Mouse (Mus musculus) left cerebral cortex, adult 11 months (tissue): Measurements from ENCODE around the gene Ccdc106.
"Not testable (repeated sequence)": the region's sequence is repeated elsewhere in the genome, so short reads cannot be mapped to it uniquely, and the experiment has no call there.

ENCODE experiments used
- DNase-seq: peaks from one replicate; pipeline ENCODE4 v3.0.0; 2022; ENCODE audit warnings: low spot score

The Ccdc106 gene

DNA sequence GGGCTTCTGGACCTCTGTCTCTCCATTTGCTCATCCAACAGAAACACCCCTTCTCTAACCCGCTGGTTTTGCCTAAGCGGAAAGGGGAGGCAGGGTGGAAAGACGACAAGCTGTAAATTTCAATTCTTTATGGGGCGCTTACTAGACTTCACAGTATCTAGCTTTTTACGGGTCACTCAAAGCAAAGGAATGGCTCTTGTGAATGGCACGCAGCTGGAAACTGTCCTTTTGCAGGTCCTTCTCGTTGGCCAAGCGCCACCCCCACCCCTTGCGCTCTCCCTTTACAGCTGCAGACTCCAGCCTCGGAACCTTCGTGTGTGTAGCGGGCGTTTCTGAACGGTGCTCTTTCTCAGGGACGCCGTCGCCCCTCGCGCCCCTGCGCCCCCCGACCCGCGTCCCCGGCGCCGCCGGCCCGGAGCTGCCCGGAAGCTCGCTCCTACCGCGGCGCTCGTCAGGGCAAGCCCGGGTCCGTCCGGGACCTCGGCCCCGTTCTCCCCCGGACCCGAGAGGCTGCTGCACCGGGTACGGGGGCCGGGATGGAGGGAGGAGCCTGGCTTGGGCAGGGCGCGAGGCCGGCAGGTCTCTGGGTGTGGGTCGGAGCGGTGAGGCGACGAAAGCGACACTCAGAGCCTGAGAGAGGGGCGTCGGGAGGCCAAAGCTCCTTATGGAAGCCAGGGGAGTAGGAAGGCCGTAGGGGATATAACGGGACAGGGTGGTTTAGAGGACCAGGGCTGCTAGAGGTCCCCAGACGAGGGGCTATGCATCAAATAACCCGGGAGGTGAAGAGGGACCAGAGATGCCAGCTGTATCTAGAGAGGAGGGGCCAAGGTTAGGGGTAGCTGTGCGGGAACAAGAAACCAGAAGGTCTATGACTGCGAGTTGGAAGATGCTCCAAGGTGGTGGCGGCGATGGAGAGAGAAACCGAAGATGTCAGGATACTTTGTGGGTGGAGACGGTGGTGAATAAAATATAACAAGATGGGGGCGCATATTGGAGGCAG lies 31.1 kb downstream of the Ccdc106 start, which contains the start of gene Zfp580:
Gene Zfp580 (plus strand): TSS at position 346 of the 1,000 bp plus-strand sequence.
- peak; percentile 65 for DNase-seq

DNA sequence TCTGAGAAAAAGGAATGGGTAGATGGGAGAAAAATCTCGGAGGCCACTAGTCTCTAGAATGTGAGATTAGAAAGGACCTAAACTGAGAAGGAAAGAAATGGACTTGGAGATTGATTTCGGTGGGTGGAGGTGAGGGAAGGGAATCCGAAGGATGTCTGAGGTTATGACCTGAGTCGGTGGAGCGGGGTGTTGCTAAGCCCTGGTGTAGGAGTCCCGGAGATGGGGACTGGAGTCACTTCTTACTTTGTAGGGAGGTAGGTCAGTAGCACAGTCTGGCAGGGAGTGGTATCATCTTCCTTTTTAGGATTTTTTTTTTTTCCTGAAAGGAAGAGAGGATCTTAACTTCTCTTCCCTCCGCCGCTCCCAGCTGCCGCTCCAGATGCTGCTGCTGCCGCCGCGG lies 32.1 kb downstream of the Ccdc106 start:
- DNase-seq, result no peak

DNA sequence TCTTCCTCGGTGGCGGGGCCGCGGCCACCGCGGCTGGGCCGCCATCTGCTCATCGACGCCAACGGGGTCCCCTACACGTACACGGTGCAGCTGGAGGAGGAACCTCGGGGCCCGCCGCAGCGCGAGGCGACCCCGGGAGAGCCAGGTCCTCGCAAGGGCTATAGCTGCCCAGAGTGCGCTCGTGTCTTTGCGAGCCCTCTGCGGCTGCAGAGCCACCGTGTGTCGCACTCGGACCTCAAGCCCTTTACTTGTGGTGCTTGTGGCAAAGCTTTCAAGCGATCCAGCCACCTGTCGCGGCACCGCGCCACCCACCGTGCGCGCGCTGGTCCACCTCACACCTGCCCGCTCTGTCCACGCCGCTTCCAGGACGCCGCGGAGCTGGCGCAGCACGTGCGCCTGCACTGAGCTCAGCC lies 32.6 kb downstream of the Ccdc106 start:
- DNase-seq, result no peak

DNA sequence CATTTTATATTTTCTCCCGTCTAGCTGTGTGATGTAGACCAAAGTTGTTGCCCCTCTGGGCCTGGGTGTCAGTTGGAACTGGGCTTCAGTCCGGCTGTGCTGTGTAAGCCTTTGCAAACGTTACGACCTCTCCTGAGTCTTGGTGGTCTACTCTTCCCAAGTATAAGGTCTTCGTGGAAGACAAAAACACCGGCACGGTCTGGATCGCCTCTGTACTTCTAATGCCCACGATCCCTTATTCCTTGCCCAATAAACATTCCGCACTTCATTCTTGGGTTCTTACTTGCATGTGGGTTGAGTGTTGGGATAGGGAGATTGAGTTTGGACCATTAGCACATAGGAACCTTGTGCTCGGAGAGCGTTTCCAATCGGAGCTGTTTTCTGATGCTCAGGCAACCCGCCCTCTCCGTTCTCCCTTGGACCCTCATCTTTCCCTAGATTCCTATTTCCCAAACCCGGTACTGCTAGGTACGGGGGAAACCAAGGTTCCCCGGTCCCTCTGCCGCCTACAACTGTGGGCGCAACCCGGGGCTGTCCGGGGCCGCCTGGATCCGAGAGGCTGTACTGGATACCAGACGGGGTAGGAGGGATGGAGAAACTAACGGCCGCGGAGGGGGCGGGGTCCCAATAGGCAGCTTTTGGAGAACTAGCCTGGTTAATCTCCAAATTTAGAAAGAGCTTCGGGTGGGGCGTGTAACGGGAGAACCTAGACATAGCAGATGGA lies 33.3 kb downstream of the Ccdc106 start:
- no peak for DNase-seq

DNA sequence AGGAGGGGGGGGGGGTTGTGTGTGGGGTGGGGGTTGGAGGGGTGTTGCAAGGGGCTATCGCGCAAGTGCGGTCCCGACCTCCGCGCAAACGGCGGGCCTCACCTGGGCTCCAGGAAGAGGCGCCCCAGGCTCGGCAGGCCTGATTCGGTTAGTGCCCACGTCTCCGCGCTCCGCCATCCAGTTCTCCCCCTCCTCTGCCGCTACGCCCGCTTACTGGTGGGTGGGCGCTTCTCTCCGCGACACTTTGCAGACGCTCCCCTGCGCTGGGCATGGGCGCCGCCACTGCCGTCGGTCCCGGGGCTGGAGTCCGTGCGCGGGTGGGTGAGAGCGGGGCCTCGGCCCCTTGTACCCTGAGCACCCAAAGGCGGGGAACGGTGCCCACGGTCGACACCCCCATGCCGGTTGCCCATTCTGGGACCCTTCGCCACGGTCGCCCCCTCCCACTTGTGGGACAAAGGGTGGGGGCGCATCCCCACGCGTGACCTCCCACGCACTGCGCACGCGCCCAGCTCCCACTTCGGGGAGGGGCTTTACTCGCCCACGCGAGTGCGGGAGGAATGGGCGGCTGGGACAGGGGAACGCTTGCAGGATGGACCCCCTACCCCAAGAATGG lies 36.4 kb downstream of the Ccdc106 start:
- DNase-seq, result no peak

DNA sequence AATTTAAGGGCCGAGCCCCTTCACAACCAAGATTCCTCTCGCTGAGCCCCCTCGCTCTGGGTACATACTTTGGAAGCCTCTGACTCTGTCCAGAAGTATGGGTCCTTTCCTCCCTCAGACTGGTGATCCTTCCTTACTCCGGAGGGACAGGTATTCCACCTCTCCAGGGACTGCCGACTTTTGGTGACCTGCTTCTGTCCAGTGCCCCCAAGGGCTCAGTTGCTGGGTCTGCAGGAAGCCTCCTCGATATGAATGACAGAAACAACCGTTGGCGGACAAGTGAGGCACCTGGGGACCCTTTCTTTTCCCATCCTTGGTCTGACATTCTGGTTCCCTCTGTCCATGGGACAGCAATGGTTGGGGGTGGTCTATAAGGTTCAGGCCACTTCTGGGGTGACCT lies 37.0 kb downstream of the Ccdc106 start:
- no peak for DNase-seq

DNA sequence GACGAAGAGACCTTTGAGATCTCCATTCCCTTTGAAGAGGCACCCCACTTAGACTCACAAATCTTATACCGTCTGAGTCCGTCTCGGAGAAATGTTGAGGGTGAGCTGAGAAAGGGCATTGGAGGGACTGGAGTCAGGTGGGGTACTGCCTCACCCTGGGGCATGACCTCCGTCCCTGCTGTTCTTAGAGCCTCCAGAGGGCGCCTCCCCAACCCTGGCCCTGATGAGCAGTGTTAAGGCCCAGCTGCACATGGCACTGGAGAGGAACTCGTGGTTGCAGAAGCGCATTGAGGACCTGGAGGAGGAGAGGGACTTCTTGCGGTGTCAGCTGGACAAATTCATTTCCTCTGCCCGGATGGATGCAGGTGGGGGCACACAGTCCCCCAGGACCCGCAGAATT lies 37.5 kb downstream of the Ccdc106 start:
- no peak for DNase-seq

DNA sequence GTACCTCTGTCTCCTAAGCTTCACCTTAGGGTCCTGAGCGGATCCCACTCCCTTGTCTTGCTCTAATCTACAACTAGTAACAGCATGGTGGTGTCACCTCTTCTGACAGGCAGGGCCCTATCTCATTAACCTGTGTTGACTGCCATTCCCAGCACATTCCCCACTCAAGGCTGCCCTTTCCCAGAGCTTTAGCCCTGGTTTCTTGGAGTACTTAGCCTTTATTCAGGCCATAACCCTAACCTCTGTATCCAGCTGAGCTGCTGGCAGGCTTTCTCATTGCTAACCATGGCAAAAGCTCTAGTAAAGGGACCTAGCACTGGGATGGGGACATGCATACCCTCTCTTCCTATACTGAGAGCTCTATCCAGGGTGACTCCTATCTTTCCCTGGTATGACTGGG lies 38.3 kb downstream of the Ccdc106 start:
- DNase-seq, result no peak

DNA sequence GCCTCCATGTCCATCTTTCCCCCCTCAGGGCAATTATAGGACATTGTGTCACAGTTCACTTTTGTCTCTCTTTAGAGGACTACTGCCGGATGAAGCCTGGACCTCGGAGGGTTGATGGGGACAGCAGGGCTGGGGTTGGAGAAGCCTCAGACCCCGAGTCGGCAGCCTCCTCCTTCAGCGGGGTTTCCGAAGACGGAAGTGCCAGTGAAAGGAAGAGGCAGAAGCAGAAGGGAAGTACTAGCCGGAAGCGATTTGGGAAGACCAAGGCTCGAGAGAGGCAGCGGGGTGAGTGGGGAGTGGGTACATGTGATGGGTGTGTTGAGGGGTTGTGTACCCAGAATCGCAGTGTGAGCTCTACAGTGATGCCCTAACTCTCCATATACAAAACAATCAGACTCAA lies 39.1 kb downstream of the Ccdc106 start:
- no peak for DNase-seq

DNA sequence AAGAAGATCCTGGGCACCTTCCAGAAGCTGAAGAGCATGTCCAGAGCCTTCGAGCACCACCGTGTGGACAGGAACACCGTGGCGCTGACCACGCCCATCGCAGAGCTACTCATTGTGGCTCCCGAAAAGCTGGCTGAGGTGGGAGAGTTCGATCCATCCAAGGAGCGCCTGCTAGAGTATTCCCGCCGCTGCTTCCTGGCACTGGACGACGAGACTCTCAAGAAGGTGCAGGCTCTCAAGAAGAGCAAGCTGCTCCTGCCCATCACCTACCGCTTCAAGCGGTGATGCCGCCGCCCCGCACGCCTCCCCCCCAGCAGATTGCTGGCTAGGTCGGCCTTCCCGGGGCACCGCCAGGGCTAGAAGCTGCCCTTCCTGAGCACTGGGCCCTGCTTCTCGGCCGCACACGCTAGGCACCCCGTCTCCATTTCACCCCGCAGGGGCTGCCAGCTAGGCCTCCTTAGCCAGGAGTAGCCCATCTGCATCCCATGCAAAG lies 39.9 kb downstream of the Ccdc106 start:
- DNase-seq, result no peak

DNA sequence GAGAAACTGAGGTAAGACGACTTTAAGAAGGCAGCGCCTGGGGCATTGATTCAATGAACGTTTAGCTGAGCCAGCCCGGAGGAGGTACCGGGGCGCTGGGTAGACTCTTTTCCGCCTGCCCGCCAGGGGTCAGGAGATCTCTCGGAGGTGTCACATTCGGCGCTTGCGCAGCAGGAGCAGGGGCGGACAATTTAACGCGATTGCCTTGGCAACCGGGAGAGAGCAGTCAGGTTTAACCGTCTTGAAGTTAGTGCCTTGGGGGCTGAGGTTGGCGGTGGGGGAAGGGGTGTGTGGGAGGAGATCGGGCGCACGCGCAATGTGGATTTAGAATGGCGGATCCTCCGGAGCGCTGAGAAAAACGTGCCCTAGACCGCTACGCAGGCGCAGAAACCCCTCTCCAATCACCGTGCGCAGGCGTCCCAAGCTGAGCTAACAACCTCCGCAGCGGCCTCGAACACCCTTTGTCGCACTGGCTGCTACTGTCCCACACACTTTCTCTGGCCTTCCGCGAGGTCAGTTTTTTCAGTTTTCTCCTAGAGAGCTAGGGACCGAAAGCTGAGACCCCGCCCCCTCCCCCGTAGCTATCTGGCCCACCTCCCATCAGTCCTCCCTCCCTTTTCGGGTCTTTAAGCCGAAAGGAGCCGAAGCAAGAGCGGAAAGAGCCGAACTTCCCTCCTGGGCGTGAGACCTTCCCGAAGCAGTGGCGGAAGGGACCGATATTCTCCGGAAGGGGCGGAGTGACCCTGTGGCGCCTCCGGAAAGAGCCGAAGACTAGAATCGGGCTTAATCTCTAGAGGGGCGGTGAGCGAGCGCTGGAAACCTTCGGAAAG lies 40.8 kb downstream of the Ccdc106 start:
- DNase-seq, result peak; percentile 96

DNA sequence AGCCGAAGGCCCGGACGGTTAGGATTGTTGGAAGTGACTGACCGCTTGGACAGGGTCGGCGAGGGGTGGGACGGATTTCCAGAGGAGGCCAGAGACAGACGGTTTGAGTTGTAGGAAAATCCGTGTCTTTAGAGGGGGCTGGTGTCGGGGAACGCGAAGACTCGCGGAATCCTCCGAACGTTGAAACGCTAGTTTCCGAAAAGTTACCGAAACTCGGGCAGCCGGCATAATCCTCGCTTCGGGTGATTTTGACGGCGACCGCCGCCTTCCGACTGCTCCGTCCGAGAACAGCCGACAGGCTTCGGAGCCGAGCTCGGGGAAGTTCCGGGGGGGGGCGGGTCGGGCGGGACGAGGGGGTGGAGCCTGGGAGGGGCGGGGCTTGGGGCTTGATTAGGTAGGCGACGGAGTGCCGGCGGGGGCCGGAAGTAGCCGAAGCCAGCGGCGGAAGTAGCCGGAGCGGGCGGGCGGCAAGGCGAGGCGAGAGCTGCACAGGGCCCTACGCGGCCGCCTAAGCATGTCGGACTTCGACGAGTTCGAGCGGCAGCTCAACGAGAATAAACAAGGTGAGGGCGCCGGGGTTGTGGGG lies 41.5 kb downstream of the Ccdc106 start, which contains the start of gene U2af2:
Gene U2af2 (plus strand): TSS at position 370 of the 586 bp plus-strand sequence.
- DNase-seq, result peak; percentile 86

DNA sequence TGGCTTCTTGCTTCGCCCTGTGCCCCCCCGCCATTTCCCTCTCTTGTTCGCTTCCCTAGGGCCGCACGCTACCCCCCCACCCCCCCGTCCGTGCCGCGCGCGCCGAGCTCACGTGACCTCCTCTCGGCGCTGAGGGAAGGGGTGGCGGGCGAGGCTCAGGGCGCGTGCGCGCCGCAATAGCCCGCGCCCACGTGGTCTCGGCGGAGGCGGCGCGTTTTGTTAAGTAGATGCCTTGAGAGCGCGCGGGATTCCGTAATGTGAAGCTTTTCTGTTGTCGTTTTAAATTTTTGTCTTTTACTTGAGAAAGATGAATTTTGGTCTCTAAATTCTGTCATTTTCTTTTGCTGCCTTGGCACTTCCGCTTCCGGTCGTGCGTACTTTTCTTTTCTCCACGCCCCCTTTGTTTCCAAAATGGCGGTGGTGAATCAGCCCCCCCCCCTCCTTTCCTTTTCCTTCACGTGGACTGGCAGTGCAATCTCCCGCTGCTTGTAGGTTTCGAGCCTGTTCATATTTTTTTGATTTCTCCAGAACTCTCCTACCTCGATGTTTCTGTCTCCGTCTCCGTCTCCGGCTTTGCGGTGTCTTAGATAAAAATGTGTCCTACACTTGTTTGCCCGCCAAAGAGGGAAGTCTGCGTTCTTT lies 42.1 kb downstream of the Ccdc106 start:
- no peak for DNase-seq

DNA sequence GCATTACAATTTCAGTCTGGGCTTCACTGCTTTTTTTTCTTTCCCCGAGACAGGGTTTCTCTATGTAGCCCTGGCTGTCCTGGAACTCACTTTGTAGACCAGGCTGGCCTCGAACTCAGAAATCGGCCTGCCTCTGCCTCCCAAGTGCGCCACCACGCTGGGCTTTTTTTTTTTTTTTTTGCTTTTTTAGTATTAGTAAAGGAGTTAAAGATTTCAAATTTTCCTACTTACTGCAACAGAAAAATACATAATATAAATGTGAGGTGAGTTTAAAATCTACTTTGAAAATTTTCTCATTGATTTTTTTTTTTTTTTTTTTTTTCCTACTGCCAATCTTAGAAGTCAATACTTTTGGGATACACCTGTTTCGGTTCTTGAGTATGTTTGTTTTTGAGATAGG lies 44.5 kb downstream of the Ccdc106 start:
- DNase-seq, result no peak

DNA sequence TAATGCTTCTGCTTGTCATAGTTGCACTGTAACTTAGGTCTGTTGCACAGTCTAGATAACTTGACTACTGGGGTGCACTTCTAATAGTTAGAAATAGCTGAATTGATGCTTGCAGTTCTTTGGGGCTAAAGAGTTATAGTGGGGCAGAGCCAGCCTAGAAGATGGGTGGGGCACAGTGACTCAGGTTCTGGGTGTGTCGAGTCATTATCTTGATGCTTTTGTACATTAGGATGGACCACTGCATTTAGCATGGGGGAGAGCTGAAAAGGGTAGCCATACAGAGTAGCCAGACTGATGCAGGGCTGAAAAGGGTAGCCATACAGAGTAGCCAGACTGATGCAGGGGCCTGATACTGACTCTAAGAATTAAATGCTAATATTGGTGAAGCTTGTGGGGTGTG lies 53.2 kb downstream of the Ccdc106 start:
- no peak for DNase-seq

DNA sequence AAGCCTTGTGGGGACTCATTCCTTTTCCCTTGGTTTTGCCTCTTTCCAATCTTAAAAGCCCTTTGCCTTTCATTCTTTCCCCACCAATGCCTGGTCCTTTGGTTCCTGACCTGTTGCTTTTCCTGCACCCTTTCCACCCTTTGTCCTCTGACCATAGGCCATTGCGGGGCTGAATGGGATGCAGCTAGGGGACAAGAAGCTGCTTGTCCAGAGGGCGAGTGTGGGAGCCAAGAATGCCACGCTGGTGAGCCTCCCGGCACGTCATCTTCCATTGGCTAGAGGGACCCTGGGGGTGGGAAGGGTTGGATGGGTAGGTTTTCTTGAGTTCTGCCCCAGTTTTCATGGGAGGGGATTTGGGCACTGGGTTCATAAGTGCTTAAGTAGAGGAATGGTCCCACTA lies 54.6 kb downstream of the Ccdc106 start:
- no peak for DNase-seq

DNA sequence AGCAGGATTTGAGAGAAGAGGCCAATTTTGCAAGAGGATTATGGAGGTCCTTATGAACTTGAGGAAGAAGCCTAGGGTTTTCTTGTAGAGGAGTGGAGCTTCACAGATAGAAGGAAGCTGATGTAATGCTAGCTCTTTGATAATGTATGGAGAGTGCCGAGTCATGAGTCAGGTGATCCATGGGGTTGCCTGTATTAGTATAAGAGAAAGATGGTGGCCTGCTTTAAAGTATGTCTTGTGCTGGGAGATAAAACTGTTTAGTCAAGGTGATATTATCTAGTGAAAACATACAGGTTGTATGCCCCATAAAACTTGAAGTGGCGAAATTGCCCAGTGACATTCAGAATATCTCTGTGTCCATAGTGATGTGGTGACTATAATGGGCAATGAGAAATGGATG lies 56.6 kb downstream of the Ccdc106 start:
- DNase-seq, result no peak

DNA sequence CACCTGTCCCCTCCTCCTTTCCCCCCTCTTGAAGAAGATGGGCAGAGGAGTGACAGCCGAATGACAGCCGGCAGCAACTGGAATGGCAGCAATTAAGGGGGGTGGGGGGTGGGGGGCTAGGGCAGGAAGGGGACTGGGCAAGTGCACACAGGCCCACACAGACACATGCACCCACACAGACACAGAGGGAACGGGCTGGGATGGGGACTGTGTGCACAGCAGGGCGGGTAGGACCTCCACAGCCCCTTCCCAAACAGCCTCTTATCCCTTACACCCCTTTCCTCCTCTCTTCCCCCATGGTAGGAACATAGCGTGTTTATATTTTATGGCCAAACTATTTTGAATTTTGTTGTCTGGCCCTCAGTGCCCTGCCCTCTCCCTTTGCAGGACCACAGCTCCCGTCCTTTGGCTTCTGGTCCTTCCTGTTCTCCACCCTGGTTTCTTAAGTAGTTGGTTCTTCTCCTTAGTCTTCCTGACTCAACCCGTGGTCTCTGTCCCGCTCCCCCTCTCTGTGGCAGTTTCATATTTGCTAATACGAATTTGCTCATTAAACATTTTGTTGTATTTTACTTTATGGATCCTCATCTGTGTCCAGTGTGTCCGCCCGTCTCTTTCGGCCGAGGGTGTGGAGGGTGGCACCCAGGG lies 59.1 kb downstream of the Ccdc106 start:
- DNase-seq, result not testable (repeated sequence)

DNA sequence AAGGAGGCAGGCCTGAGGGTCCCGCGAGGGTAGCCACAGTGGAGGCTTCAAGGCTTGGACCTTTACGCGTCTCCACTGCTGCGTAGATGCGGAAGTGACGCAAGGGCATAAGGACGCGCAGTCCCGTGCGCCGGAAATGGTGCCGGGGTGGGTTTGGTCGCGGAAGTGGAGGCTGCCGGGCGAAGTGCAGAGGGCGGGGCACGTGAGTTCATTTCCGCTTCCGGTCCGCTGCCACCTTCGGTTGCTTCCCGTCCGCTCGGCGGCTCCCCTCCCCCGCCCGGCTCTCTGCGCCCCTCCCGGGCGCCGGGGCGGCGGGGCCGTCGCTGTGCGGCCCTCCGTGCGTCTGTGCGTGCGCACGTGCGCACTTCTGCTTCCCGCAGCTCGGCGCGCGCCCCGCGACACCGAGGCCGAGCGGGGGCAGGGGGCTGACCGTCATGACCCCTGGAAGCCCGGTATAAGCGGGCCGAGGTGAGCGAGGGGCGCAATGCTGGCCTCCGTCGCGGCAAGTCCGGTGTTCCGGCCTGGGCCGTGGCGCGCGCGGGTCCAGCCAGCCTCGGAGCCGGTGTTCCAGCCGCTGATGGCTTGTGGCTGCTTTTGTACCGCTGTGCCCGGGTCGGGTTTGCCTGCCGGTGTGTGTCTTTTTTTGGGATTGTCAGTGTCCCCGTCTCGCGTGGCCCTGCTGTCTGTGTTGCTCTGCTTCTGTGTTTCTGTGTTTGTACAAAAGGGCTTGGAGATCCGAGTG lies 59.8 kb downstream of the Ccdc106 start, which contains the start of gene Epn1:
Gene Epn1 (plus strand): TSS at position 226 of the 742 bp plus-strand sequence.
- peak; percentile 92 for DNase-seq
